Comparison of ENCODE assay signal across 7 mouse cellular contexts in the genomic region with DNA sequence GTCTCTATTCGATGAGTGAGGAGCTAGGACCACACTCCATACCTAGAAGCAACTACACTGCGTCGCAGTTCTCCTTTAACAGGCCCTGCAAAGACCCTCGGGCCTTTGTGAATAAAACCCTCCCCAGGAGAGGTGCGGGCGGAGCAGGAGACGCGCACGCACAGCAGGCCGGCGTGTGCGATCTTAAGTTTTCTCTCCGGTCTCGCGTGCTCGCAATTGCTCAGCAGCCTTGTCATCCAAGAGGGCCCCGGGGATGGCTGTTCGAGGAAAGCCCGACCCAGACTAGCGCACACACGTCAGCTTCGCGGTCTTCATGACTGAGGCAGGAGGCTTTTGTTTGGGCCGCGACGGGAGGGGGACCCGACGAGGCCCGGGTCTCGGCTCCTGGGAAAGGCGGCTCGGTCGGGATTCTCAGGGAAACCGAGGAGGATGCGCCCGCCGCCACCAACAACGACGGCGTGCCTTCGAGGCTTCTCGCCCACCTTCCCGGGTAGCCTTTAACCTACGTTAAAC. TPM values are rescaled to one million over a fixed set of nuclear protein-coding genes. Genes with fewer than 3 reads are reported as not detected.
DNase-seq lines count a peak whose midpoint lies in the region; ATAC-seq and TF ChIP-seq lines count a peak whose summit lies in the region.

No protein-coding gene starts in this region.

- H3ac ChIP-seq in myocyte (ENCODE audit: control insufficient read depth, insufficient read length): peak overlapping the region; percentile 78

- peak overlapping the region; percentile 93 for H3K9ac ChIP-seq in kidney, postnatal 0 days (ENCODE audit: low read depth, low read length)
- H3K9ac ChIP-seq in liver, embryonic 13.5 days: peak overlapping the region; percentile 86

- H3K27ac ChIP-seq in kidney, postnatal 0 days: peak overlapping the region; percentile 99
- H3K27ac ChIP-seq in liver, embryonic 13.5 days: peak overlapping the region; percentile 70

- TF ChIP-seq CTCF in kidney, postnatal 0 days (IDR thresholded peaks at IDR 0.05; ENCODE audit: low read depth): no peak

- peak; percentile 38 for ATAC-seq in kidney, postnatal 0 days (replicated peaks; ENCODE audit: low FRiP score, low read depth)
- ATAC-seq in liver, embryonic 13.5 days (ENCODE audit: low read depth): peak; percentile 52

- no peaks in the 10 kb centered on the region for H3K27me3 ChIP-seq in kidney, postnatal 0 days (ENCODE audit: insufficient read depth, low read length)
- H3K27me3 ChIP-seq in liver, embryonic 13.5 days: peaks cover 4% of the 10 kb centered on the region; the same call in 1 of the 2 replicates
- H3K27me3 ChIP-seq in myocyte (ENCODE audit: control insufficient read depth, insufficient read depth, insufficient read length): no peaks in the 10 kb centered on the region

- no peaks in the 10 kb centered on the region for H3K36me3 ChIP-seq in kidney, postnatal 0 days (ENCODE audit: insufficient read depth, low read length)
- H3K36me3 ChIP-seq in liver, embryonic 13.5 days: no peaks in the 10 kb centered on the region
- H3K36me3 ChIP-seq in myocyte (ENCODE audit: control insufficient read depth, insufficient read depth): no peaks in the 10 kb centered on the region

- WGBS in kidney, postnatal 0 days: 0% methylated on average over 44 of the region's 44 CpGs
- 1% methylated on average over 44 of the region's 44 CpGs for WGBS in liver, embryonic 13.5 days (ENCODE audit: insufficient replicate concordance)

- peak overlapping the region; percentile 88 for H3K4me2 ChIP-seq in kidney, postnatal 0 days (ENCODE audit: low read length)
- peak overlapping the region; percentile 97 for H3K4me2 ChIP-seq in liver, embryonic 13.5 days
- peak overlapping the region; percentile 99 for H3K4me2 ChIP-seq in myocyte (ENCODE audit: low read depth)

- H3K79me2 ChIP-seq in myocyte (ENCODE audit: control insufficient read depth, insufficient read depth): peaks cover 40% of the 10 kb centered on the region

- no peaks in the 10 kb centered on the region for H3K4me1 ChIP-seq in kidney, postnatal 0 days (replicated peaks; ENCODE audit: insufficient read depth, low read length)
- H3K4me1 ChIP-seq in liver, embryonic 13.5 days (replicated peaks): peaks cover 29% of the 10 kb centered on the region

- TF ChIP-seq POLR2A in myocyte (IDR thresholded peaks at IDR 0.05; ENCODE audit: insufficient read length, low read depth): no peak

- DNase-seq in 416B (ENCODE audit: low read depth): peak; percentile 75
- peak; percentile 79 for DNase-seq in CD4-positive, CD25-positive, alpha-beta regulatory T cell, adult 2 months (ENCODE audit: low read depth, low spot score)
- peak; percentile 22 for DNase-seq in c-Kit-negative CD71-positive TER-119-positive erythroid progenitor cells, embryonic 14.5 days (ENCODE audit: low read depth, low spot score)
- peak; percentile 24 to 44 for DNase-seq in frontal cortex, adult 2 months (ENCODE audit: extremely low spot score in 1 of 2, low spot score in 1 of 2)
- DNase-seq in kidney, postnatal 0 days (ENCODE audit: low spot score): peak; percentile 74
- DNase-seq in liver, embryonic 13.5 days: peak; percentile 41

- no peaks in the 10 kb centered on the region for H3K9me3 ChIP-seq in kidney, postnatal 0 days (replicated peaks; ENCODE audit: low read length)
- H3K9me3 ChIP-seq in liver, embryonic 13.5 days (replicated peaks): no peaks in the 10 kb centered on the region

- peak overlapping the region; percentile 94 for H3K4me3 ChIP-seq in kidney, postnatal 0 days (replicated peaks; ENCODE audit: low read depth, low read length)
- H3K4me3 ChIP-seq in liver, embryonic 13.5 days (replicated peaks): peak overlapping the region; percentile 78
- H3K4me3 ChIP-seq in myocyte: peak overlapping the region; percentile 97

TF ChIP-seq in myocyte, 11 proteins besides CTCF, POLR2A, EP300 and RAD21:
- TF ChIP-seq CEBPB (IDR thresholded peaks at IDR 0.05; ENCODE audit: insufficient read depth, poor library complexity, severe bottlenecking): no peak
- no peak for TF ChIP-seq MYOD1 (IDR thresholded peaks at IDR 0.05; ENCODE audit: control insufficient read depth in 1 of 3, insufficient read length in 2 of 3, low read depth in 2 of 3)
- TF ChIP-seq MAX (IDR thresholded peaks at IDR 0.05; ENCODE audit: low read depth): no peak
- no peak for TF ChIP-seq E2F4 (IDR thresholded peaks at IDR 0.05; ENCODE audit: insufficient read depth)
- no peak for TF ChIP-seq REST (IDR thresholded peaks at IDR 0.05; ENCODE audit: insufficient read depth, insufficient read length)
- no peak for TF ChIP-seq TCF3 (IDR thresholded peaks at IDR 0.05; ENCODE audit: insufficient read length, low read depth)
- TF ChIP-seq MYOG (IDR thresholded peaks at IDR 0.05; ENCODE audit: control insufficient read depth in 1 of 3, insufficient read depth in 1 of 3, insufficient read length in 2 of 3, low read depth in 2 of 3): no peak
- TF ChIP-seq TCF12 (IDR thresholded peaks at IDR 0.05; ENCODE audit: insufficient read depth, poor library complexity, severe bottlenecking): no peak
- no peak for TF ChIP-seq USF1 (IDR thresholded peaks at IDR 0.05; ENCODE audit: low read depth)
- no peak for TF ChIP-seq POLR2AphosphoS2 (IDR thresholded peaks at IDR 0.05; ENCODE audit: insufficient read length, low read depth)
- TF ChIP-seq SRF (IDR thresholded peaks at IDR 0.05; ENCODE audit: control insufficient read depth, insufficient read length, low read depth): no peak

RNA-seq across cellular contexts. Expression of a gene that starts 0.5 kb away (rescaled TPM):
- 27.2 and 28.7 TPM in 2 replicates for polyA plus RNA-seq in frontal cortex, adult 2 months (2012; rRNA removed)
- 9.3 and 9.8 TPM in 2 replicates for polyA plus RNA-seq in kidney, postnatal 0 days (2015; fragmentation: Nextera tagmentation; extraction: Ambion mirVana)
- 0.89 and 0.95 TPM in 2 replicates for polyA plus RNA-seq in liver, embryonic 13.5 days (2015; fragmentation: Nextera tagmentation; extraction: Ambion mirVana)
- polyA plus RNA-seq in myocyte (2012; fragmentation: generic; extraction: Trizol): 5.1 TPM

Comparison
In these comparisons a context has a peak if more than half of its experiments do, and no peak if none do; other contexts are left out.
1. Peak in every context shown above with its lines: DNase-seq, ATAC-seq, H3K4me3 ChIP-seq and H3K27ac ChIP-seq.
2. DNase-seq: peak in every context shown above with its lines; median percentile 79 in CD4-positive, CD25-positive, alpha-beta regulatory T cell, adult 2 months; 75 in 416B; 74 in kidney, postnatal 0 days; 41 in liver, embryonic 13.5 days; 34 in frontal cortex, adult 2 months; 22 in c-Kit-negative CD71-positive TER-119-positive erythroid progenitor cells, embryonic 14.5 days.